Mouse (Mus musculus) hindbrain, embryonic 14.5 days (tissue): ENCODE measurements around the gene R3hdm2. TPM values are rescaled to one million over a fixed set of nuclear protein-coding genes. Genes with fewer than 3 reads are reported as not detected.

Source experiments
- ATAC-seq: fragments of 200-750 bp; cut with Nextera tagmentation; 2 replicates; pipeline ENCODE4 v1.8.0; 2017; ENCODE audit warnings: moderate number of reproducible peaks, mild to moderate bottlenecking, moderate TSS enrichment, moderate library complexity; ENCODE audit not compliant: low FRiP score
- DNase-seq: peaks from one replicate; pipeline ENCODE4 v3.0.0-alpha.2; 2015; ENCODE audit warnings: low spot score
- H3K27ac ChIP-seq: fragments of 300-500 bp; sonication (generic); 2 replicates; pipeline ENCODE4 v1.5.1; 2014; ENCODE audit warnings: mild to moderate bottlenecking, moderate library complexity
- H3K27me3 ChIP-seq: fragments of 300-500 bp; sonication (generic); 2 replicates; pipeline ENCODE4 v1.6.1; 2014; ENCODE audit warnings: mild to moderate bottlenecking, low read length, mixed read lengths; ENCODE audit not compliant: control insufficient read depth, insufficient read depth
- H3K36me3 ChIP-seq: fragments of 300-500 bp; sonication (generic); replicated peaks from 2 replicates; pipeline ENCODE4 v1.6.1; 2014; ENCODE audit not compliant: control insufficient read depth, insufficient read depth
- H3K4me1 ChIP-seq: fragments of 300-500 bp; sonication (generic); replicated peaks from 2 replicates; pipeline ENCODE4 v1.6.1; 2014; ENCODE audit warnings: antibody characterized with exemption, low read length, mixed read lengths; ENCODE audit not compliant: control insufficient read depth, insufficient read depth
- H3K4me2 ChIP-seq: fragments of 300-500 bp; sonication (generic); replicated peaks from 2 replicates; pipeline ENCODE4 v1.6.1; 2014; ENCODE audit warnings: mild to moderate bottlenecking, moderate library complexity
- H3K4me3 ChIP-seq: fragments of 300-500 bp; sonication (generic); replicated peaks from 2 replicates; pipeline ENCODE4 v1.5.1; 2014; ENCODE audit warnings: mild to moderate bottlenecking, low read length
- H3K9ac ChIP-seq: fragments of 300-500 bp; sonication (generic); 2 replicates; pipeline ENCODE4 v1.6.1; 2014
- H3K9me3 ChIP-seq: fragments of 300-500 bp; sonication (generic); 2 replicates; pipeline ENCODE4 v1.6.1; 2016; ENCODE audit warnings: low read length; ENCODE audit not compliant: control insufficient read depth
- WGBS: fragments of 180-500 bp; shearing (Covaris S2); extraction: QIAGEN DNeasy Blood & Tissue Kit; methylation state at CpG from one replicate; pipeline ENCODE4 v1.1.7; 2014; 5-methylcytosine and 5-hydroxymethylcytosine counted together
- polyA plus RNA-seq: library from polyadenylated mRNA; unstranded; fragments of >200 nt; fragmentation: Nextera tagmentation; extraction: Ambion mirVana; gene quantifications from 2 replicates; pipeline ENCODE4 v1.2.1, GENCODE M21; 2014

R3hdm2 gene
- polyA plus RNA-seq, 1 experiment from 2014 or later = 32.3 TPM

- Histone ChIP-seq H3K4me3 (peak overlapping the region; percentile 31), H3K9me3 (no peaks in the 10 kb centered on the region), H3K4me1 (peaks cover 18% of the 10 kb centered on the region; the same call in 1 of the 2 replicates), H3K36me3 (no peaks in the 10 kb centered on the region), H3K9ac (peak overlapping the region; percentile 31; the same call in 1 of the 2 replicates), H3K27me3 (peaks cover 37% of the 10 kb centered on the region), H3K4me2 (peak overlapping the region; percentile 52), H3K27ac (0 out of 2 replicates have a peak overlapping the region, but pooled peaks have one; percentile 20)
- ATAC-seq = no peak
- DNase-seq = no peak
- under 1% methylated on average over 27 of the region's 27 CpGs for WGBS
These were observed 39.4 kb upstream of the R3hdm2 start for GRCm38 (mm10) chr10:127340577-127341359.

DNA sequence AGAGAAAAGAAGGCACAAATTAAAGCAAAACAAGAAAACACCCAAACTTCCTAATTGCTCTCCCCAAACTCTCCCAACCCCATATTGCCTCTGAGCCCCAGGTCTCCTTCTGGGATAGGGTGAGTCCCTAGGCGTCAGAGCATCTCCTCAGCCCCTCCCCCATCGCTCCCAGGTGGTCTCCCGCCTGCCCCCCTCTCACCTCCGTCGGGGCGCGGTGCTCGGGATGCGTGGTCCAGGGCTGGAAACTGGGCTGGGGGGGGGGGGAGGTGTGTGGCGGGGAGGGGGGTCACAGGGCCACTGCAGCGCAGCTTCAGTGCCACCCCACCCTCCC is 38.8 kb upstream of the R3hdm2 start:
- no peaks in the 10 kb centered on the region for H3K36me3 ChIP-seq
- whole genome bisulfite sequencing = 0% methylated on average over 9 of the region's 11 CpGs
- peaks cover 37% of the 10 kb centered on the region for H3K27me3 ChIP-seq
- H3K4me1 ChIP-seq = peaks cover 18% of the 10 kb centered on the region; the same call in 1 of the 2 replicates
- ATAC-seq = no peak
- H3K9ac ChIP-seq = no peak overlapping the region
- H3K27ac ChIP-seq = no peak overlapping the region
- H3K9me3 ChIP-seq = no peaks in the 10 kb centered on the region
- peak overlapping the region; percentile 31 for H3K4me3 ChIP-seq
- no peak for DNase-seq
- H3K4me2 ChIP-seq = peak overlapping the region; percentile 52

DNA sequence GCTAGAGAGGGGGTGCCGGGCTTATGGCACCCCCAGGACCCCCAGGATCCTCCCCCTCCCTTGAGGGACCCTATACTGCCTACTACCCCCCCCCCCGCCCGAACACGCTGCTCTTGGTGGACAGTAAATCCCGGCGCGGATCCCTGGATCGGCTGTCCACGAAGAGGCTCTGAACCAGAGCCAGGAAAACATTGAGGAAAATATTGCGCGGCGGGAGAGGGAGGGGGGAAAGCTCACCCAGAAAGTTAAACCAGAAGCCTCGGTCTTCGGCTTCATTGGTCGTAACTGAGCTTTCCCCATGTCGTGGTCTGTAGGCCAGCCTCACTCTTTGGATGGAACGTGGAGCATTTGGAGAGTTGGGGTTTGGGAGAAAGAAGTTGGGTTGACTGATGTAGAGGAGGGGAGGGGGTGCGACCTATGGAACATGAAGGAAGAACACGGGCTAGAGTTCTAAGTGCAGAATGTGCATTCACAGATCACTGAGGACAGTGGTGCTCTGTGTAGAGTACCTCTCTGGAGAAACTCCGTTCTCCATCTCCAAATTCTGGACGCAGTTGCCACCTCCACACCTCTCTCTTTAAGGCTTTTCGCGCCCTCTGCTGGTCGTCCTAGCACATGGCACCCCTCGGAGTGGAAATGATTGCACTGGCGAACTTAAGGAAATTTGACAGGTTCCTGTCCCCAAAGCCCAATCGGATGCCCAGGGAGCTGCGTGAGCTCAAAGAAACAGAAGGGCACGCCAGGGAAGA is 38.1 kb upstream of the R3hdm2 start, which contains the start of gene Gli1:
Gene Gli1, minus strand, starts transcription at position 84 of the 749 bp plus-strand sequence.
- Histone ChIP-seq H3K9me3 (no peaks in the 10 kb centered on the region), H3K27me3 (peaks cover 37% of the 10 kb centered on the region), H3K9ac (no peak within 1 kb of the TSS), H3K36me3 (no peaks in the 10 kb centered on the region), H3K4me2 (peak within 1 kb of the TSS; percentile 52), H3K27ac (no peak within 1 kb of the TSS), H3K4me1 (peaks cover 18% of the 10 kb centered on the region; the same call in 1 of the 2 replicates), H3K4me3 (peak within 1 kb of the TSS; percentile 31)
- DNase-seq = peak; percentile 81
- ATAC-seq = no peak
- WGBS = 2% methylated on average over 29 of the region's 29 CpGs

DNA sequence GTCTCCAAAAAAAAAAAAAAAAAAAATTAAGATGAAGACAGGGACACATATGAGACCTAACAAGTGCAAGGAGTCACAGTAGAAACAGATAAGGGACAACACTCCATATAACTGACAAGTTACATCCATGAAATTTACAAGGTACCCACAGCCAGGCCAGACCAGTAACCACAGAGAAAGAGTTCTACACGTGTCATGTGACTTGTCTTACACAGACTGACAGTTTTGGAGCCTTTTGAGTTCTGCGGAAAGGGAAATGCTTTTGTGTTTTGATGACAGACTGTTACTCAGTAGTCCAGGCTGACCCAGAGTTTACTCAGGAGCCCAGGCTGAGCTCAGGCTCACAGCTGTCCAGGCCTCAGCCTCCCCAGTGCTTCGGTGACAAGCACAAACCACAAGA is 37.1 kb upstream of the R3hdm2 start:
- Histone ChIP-seq H3K9ac (no peak overlapping the region), H3K27ac (no peak overlapping the region), H3K4me2 (no peak overlapping the region), H3K36me3 (no peaks in the 10 kb centered on the region), H3K4me1 (peaks cover 18% of the 10 kb centered on the region; the same call in 1 of the 2 replicates), H3K9me3 (no peaks in the 10 kb centered on the region), H3K4me3 (no peak overlapping the region), H3K27me3 (peaks cover 37% of the 10 kb centered on the region)
- DNase-seq (no peak), ATAC-seq (no peak)
- WGBS = 72% methylated on average over 3 of the region's 3 CpGs

- Histone ChIP-seq H3K27me3 (peaks cover 15% of the 10 kb centered on the region), H3K4me3 (no peak overlapping the region), H3K4me2 (no peak overlapping the region), H3K9me3 (no peaks in the 10 kb centered on the region), H3K4me1 (0 out of 2 replicates have a peak, but pooled peaks cover 3% of the 10 kb centered on the region), H3K36me3 (no peaks in the 10 kb centered on the region), H3K9ac (no peak overlapping the region), H3K27ac (no peak overlapping the region)
- DNase-seq = no peak
- 82% methylated on average over 3 of the region's 3 CpGs for WGBS
- no peak for ATAC-seq
These were observed 34.0 kb upstream of the R3hdm2 start for GRCm38 (mm10) chr10:127346173-127346572.

DNA sequence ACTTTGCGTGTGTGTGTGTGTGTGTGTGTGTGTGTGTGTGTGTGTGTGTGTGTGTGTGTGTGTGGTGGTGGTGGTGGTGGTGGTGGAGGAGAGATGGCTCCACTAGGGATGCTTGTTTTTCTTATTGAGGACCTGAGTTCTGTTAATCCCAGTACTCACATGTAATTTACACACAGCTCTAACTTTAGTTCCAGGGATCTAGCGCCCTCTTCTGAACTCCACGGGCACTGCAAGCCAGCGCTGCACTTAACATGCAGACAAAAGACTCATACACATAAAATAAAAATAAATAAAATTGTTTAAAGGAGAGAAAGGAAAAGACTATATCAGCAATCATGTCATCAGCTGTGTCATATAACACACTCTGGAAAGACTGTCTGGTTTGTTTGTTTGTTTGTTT is 31.2 kb upstream of the R3hdm2 start:
- H3K4me2 ChIP-seq = no peak overlapping the region
- no peaks in the 10 kb centered on the region; the same call in 1 of the 2 replicates for H3K27me3 ChIP-seq
- no peaks in the 10 kb centered on the region for H3K9me3 ChIP-seq
- H3K9ac ChIP-seq = no peak overlapping the region
- no peak overlapping the region for H3K27ac ChIP-seq
- 73% methylated on average over 4 of the region's 4 CpGs for WGBS
- no peak for ATAC-seq
- H3K4me1 ChIP-seq = 0 out of 2 replicates have a peak, but pooled peaks cover 3% of the 10 kb centered on the region
- no peaks in the 10 kb centered on the region for H3K36me3 ChIP-seq
- H3K4me3 ChIP-seq = no peak overlapping the region
- no peak for DNase-seq

DNA sequence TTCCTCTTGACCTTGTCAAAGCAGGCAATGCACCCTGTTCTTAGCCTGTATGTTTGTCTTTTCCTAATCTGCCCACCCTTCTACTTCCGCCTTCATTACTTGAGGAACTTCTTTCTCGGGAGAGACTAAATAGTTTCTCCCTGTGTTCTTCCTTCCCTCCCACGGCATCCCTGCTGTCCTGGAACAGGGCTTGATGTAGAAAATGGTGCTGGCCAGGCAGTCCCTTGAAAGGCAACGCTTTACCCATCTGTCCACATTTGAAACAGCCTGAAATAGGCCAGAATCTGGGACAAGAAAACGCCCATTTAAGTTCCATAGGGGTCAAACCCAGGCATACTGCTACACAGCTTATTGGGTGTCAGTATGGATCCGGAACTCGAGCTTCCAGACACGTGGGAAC is 30.3 kb upstream of the R3hdm2 start:
- no peaks in the 10 kb centered on the region for H3K9me3 ChIP-seq
- WGBS = 74% methylated on average over 8 of the region's 8 CpGs

GRCm38 (mm10) chr10:127350594-127351284 is 29.4 kb upstream of the R3hdm2 start:
- Histone ChIP-seq H3K9me3 (no peaks in the 10 kb centered on the region), H3K4me3 (peak overlapping the region; percentile 17), H3K9ac (peak overlapping the region; percentile 39; the same call in 1 of the 2 replicates), H3K36me3 (no peaks in the 10 kb centered on the region), H3K27me3 (no peaks in the 10 kb centered on the region; the same call in 1 of the 2 replicates), H3K4me2 (peak overlapping the region; percentile 46), H3K4me1 (0 out of 2 replicates have a peak, but pooled peaks cover 3% of the 10 kb centered on the region), H3K27ac (no peak overlapping the region)
- peak; percentile 68 for DNase-seq
- ATAC-seq = peak; percentile 60; the same call in 1 of the 2 replicates
- 12% methylated on average over 24 of the region's 24 CpGs for WGBS

More for the DNA sequence above, 30.3 kb upstream of the R3hdm2 start:
- 0 out of 2 replicates have a peak, but pooled peaks cover 3% of the 10 kb centered on the region for H3K4me1 ChIP-seq
- no peak overlapping the region for H3K4me2 ChIP-seq
- H3K36me3 ChIP-seq = no peaks in the 10 kb centered on the region
- no peak overlapping the region for H3K9ac ChIP-seq
- no peak overlapping the region for H3K27ac ChIP-seq
- DNase-seq (no peak), ATAC-seq (no peak)
- H3K4me3 ChIP-seq = no peak overlapping the region
- no peaks in the 10 kb centered on the region; the same call in 1 of the 2 replicates for H3K27me3 ChIP-seq

GRCm38 (mm10) chr10:127351285-127351595 is 28.9 kb upstream of the R3hdm2 start:
- ATAC-seq = no peak

More at GRCm38 (mm10) chr10:127351285-127351595, 28.9 kb upstream of the R3hdm2 start:
- DNase-seq = no peak
- no peaks in the 10 kb centered on the region for H3K36me3 ChIP-seq
- WGBS = 79% methylated on average over 8 of the region's 8 CpGs
- H3K9me3 ChIP-seq = no peaks in the 10 kb centered on the region
- 0 out of 2 replicates have a peak overlapping the region, but pooled peaks have one; percentile 39 for H3K9ac ChIP-seq
- 0 out of 2 replicates have a peak, but pooled peaks cover 3% of the 10 kb centered on the region for H3K4me1 ChIP-seq
- H3K4me3 ChIP-seq = no peak overlapping the region
- no peak overlapping the region for H3K4me2 ChIP-seq
- no peak overlapping the region for H3K27ac ChIP-seq
- no peaks in the 10 kb centered on the region; the same call in 1 of the 2 replicates for H3K27me3 ChIP-seq
